Mouse (Mus musculus): Measurements from ENCODE around the gene Reep1.

Gene Reep1

GRCm38 (mm10) chr6:71738611-71739010 lies 31.2 kb downstream of the Reep1 start:
- no peak for DNase-seq (ENCODE audit: low spot score)

- DNase-seq (ENCODE audit: low spot score): no peak
Observed at GRCm38 (mm10) chr6:71740921-71741320, 33.6 kb downstream of the Reep1 start.

GRCm38 (mm10) chr6:71741998-71742636 lies 34.8 kb downstream of the Reep1 start:
- DNase-seq (ENCODE audit: low spot score): no peak

GRCm38 (mm10) chr6:71744934-71745333 lies 37.6 kb downstream of the Reep1 start:
- DNase-seq (ENCODE audit: low spot score): no peak

GRCm38 (mm10) chr6:71745482-71746234 lies 38.3 kb downstream of the Reep1 start:
- peak; percentile 33 for DNase-seq (ENCODE audit: low spot score)

DNA sequence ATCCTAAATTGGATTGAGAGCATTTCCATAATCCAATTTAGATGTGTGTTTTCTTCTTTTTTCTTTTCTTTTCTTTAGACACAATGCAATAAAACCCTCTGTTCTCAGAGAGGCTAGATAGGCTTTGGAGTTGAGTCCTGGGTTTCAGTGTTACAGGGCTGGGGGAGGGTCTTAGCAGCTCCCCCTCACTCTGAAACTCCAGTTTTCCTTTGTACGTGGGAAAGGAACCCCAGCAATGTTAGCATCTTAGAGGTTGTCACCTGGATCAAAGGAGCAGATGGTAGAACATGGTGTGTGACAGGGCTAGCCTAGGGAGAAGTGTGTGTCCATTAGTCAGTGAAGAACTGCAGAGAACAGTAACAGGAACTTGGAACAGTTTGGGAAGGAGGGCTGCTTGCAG lies 38.9 kb downstream of the Reep1 start:
- DNase-seq (ENCODE audit: low spot score): no peak

DNA sequence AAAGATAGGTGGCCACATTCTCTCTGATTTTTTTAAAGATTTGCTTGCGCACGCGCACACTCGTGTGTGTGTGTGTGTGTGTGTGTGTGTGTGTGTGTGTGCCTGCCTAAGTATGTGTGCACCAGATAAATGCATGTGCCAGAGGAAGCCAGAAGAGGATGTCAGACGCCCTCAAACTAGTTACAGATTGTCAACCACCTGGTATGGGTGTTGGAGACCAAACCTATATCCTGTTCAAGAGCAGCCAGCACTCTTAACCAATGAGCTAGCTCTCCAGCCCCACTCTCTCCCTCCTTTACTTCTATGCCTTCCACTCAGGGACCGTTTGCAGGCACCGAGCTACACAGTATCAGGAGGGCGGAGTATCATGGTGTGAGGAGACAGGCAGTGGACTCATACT lies 39.5 kb downstream of the Reep1 start:
- DNase-seq (ENCODE audit: low spot score): no peak

DNA sequence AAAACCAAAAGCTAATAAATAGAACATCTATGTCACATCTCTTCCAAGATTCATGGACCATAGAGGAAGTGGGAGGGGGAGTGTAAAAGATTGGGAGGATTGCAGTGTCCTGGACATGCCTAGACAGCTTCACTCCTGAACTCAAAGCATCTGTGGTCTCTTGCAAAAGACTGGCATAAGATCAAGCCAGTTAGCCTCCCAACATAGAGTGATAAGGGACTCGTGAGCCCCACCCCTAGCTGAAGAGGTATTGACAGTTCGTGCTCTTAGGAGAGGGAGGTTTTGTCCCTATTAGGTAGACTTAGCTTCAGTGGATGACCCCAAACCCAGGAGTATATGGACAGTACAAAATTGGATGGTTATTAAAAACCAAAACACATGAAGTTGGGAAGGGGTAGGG lies 44.2 kb downstream of the Reep1 start:
- DNase-seq (ENCODE audit: low spot score): no peak

GRCm38 (mm10) chr6:71752791-71753464 lies 45.6 kb downstream of the Reep1 start:
- DNase-seq (ENCODE audit: low spot score): no peak

DNA sequence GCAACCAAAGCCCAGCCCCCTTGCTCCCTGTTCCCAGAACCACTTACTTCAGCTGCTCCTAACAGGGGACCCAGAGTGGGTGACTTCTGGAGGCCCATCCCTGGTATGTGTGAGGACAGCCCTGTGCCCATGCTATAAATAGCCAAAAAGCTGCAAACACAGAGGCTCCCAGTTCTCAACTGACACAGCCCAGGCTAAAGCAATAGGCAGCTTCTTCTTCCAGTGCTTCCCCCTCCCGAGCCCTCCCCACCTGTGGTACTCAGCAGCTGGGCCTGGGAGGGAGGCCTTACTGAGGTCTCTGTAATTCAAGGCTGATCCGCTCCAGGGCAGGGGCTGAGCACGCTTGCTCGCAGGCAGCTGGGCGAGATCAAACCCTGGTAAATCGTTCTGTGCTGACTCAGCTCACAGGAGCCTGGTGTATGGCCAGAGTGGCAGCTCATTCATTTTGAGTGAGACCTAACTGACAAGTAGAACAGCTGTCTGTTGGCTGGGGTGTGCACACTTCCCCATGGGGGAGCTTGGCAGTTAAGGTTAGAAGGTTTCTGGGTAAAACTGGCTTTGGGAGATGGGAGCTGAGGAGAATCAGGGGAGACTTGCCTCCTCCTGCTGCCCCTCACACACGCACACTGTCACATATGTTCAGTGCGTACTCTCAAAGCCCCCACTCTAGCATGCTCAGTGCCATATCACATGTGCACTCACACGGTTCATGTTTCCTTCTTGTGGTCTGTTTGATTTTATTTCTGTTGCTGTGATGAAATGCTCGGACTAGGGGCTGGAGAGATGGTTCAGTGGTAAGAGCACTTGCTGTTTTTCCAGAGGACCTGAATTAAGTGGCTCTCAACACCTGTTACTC lies 49.9 kb downstream of the Reep1 start:
- no peak for DNase-seq (ENCODE audit: low spot score)

GRCm38 (mm10) chr6:71758780-71759179 lies 51.4 kb downstream of the Reep1 start:
- DNase-seq (ENCODE audit: low spot score): no peak

DNA sequence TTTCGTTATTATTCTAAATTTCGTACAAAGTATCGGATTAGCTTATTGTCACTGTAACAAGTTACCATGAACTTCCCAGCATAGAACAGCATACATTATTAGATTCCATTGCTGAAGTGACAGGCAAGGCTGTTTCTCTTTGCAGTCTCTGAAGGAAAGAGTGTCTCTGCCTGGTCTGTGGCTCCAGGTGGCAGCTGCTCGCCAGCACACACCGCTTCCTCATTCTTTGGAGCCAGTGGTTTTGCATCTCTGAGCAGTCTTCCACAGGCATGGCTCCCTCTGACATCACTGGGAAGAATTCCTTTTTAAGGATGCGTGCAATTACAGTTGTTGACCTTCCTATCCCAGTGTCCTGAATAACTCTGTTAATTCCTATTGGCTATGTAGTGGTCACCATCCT lies 52.7 kb downstream of the Reep1 start:
- no peak for DNase-seq (ENCODE audit: low spot score)

DNA sequence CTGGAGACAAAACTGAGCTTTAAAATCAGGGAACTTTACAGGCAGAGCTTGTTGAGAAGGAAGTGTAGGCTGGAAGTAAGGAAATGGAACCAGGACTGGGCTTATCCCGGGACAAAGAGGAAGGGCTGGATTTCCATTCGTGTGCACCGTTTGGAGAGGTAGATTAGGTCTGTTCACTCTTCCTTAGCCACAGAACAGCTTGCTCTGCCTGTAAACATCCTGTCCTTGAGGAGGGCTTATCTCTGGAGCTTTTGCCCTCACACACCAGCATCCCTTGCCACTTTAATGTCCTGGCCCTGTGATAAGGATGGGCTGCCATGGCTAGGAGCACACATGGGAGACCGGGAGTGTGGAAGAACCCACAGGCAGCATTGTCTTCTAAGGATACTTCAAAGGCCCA lies 60.4 kb downstream of the Reep1 start:
- no peak for DNase-seq (ENCODE audit: low spot score)

- no peak for DNase-seq (ENCODE audit: low spot score)
Observed at GRCm38 (mm10) chr6:71769901-71770690, 62.7 kb downstream of the Reep1 start.

- no peak for DNase-seq (ENCODE audit: low spot score)
Observed at GRCm38 (mm10) chr6:71770856-71771255, 63.5 kb downstream of the Reep1 start.

GRCm38 (mm10) chr6:71771282-71771681 lies 63.9 kb downstream of the Reep1 start:
- no peak for DNase-seq (ENCODE audit: low spot score)

DNA sequence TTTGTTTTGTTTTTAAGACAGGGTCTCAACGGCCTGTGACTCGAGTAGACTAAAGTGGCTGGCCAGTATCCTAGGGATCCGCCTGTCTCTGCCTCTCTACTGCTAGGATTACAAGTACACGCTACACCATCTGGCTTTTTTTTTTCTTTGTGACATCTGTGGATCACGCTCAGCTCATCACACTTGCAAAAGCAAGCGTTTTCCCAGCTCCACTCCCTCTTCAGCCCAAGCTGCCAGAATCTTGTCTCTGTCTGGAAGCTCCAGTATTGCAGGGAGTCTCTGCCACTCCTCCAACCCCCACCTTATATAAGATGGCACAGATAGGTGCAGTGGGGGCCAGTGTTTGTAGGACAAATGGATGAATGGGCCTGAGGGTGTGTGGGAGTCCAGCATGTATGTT lies 64.8 kb downstream of the Reep1 start:
- DNase-seq (ENCODE audit: low spot score): peak; percentile 69

- DNase-seq (ENCODE audit: low spot score): no peak
Observed at GRCm38 (mm10) chr6:71772636-71773208, 65.4 kb downstream of the Reep1 start.

- no peak for DNase-seq (ENCODE audit: low spot score)
Observed at GRCm38 (mm10) chr6:71778016-71778415, 70.7 kb downstream of the Reep1 start.

DNA sequence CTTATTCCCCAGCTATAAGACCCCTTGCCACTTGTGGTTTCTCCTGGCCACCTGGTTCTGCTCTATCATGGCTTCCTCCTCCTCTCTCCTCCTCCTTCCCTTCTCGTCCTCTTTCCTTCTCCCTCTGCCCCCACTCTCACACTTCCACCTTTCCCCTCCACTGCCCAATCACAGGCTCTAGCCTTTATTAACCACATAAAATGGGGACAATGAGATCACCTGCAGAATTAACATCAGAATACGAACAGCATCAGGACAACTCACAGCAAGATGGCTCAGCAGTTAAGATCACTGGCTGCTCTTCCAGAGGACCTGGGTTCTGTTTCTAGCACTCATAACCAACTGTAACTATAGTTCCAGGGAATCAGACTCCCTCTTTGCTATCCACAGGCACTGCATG lies 72.5 kb downstream of the Reep1 start:
- DNase-seq (ENCODE audit: low spot score): no peak

- no peak for DNase-seq (ENCODE audit: low spot score)
Observed at GRCm38 (mm10) chr6:71780431-71780830, 73.1 kb downstream of the Reep1 start.

All from left cerebral cortex, adult 11 months (tissue).